Mouse (Mus musculus) limb, embryonic 13.5 days (tissue): ENCODE results near the gene Wdr82. TPM values are rescaled to one million over a fixed set of nuclear protein-coding genes. Genes with fewer than 3 reads are reported as not detected.

Experiments used
- ATAC-seq: fragments of 200-750 bp; cut with Nextera tagmentation; 2 replicates; pipeline ENCODE4 v1.8.0; 2017; ENCODE audit warnings: low read depth, moderate number of reproducible peaks, moderate TSS enrichment; ENCODE audit not compliant: low FRiP score
- H3K27ac ChIP-seq: fragments of 300-500 bp; sonication (generic); 2 replicates; pipeline ENCODE4 v1.5.1; 2015; ENCODE audit warnings: inconsistent platforms, mild to moderate bottlenecking, moderate library complexity
- H3K27me3 ChIP-seq: fragments of 300-500 bp; sonication (generic); 2 replicates; pipeline ENCODE4 v1.6.1; 2015; ENCODE audit warnings: mild to moderate bottlenecking, inconsistent platforms
- H3K36me3 ChIP-seq: fragments of 300-500 bp; sonication (generic); 2 replicates; pipeline ENCODE4 v1.6.1; 2015; ENCODE audit warnings: inconsistent platforms, mild to moderate bottlenecking, moderate library complexity
- H3K4me1 ChIP-seq: fragments of 300-500 bp; sonication (generic); 2 replicates; pipeline ENCODE4 v1.6.1; 2015; ENCODE audit warnings: inconsistent platforms
- H3K4me2 ChIP-seq: fragments of 300-500 bp; sonication (generic); replicated peaks from 2 replicates; pipeline ENCODE4 v1.6.1; 2015; ENCODE audit warnings: inconsistent platforms, mild to moderate bottlenecking, moderate library complexity
- H3K4me3 ChIP-seq: fragments of 300-500 bp; sonication (generic); 2 replicates; pipeline ENCODE4 v1.5.1; 2015; ENCODE audit warnings: moderate library complexity, mild to moderate bottlenecking, inconsistent platforms
- H3K9ac ChIP-seq: fragments of 300-500 bp; sonication (generic); 2 replicates; pipeline ENCODE4 v1.6.1; 2015; ENCODE audit warnings: mild to moderate bottlenecking, inconsistent platforms
- H3K9me3 ChIP-seq: fragments of 300-500 bp; sonication (generic); 2 replicates; pipeline ENCODE4 v1.6.1; 2016; ENCODE audit warnings: inconsistent platforms
- WGBS: fragments of 180-500 bp; shearing (Covaris S2); methylation state at CpG from one replicate; pipeline ENCODE4 v1.1.7; 2015; 5-methylcytosine and 5-hydroxymethylcytosine counted together
- polyA plus RNA-seq: library from polyadenylated mRNA; unstranded; fragments of >200 nt; fragmentation: Nextera tagmentation; extraction: Ambion mirVana; gene quantifications from 2 replicates; pipeline ENCODE4 v1.2.1, GENCODE M21; 2015

Gene Wdr82
- polyA plus RNA-seq, 1 experiment from 2014 or later: 27.6 TPM

DNA sequence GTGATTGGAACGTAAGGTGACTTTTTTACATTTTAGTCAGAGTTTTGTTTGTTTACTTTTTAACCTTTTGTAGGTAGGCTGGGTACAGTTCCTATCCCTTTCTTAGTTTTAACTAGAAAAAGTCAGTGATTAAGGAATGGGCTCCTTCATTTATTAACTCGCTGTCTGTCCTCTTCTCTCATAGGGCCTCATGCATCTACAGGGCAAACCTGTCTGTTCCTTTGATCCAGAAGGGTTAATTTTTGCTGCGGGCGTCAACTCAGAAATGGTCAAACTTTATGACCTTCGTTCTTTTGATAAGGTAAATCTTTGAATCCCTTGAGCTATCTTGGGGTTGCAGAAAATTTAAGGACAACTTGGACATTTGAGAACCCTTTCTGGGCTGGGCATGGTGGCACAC is 13.3 kb downstream of the Wdr82 start:
- H3K27me3 ChIP-seq: no peaks in the 10 kb centered on the region
- no peak overlapping the region for H3K9ac ChIP-seq
- no peaks in the 10 kb centered on the region for H3K4me1 ChIP-seq
- H3K9me3 ChIP-seq: no peaks in the 10 kb centered on the region
- H3K27ac ChIP-seq: no peak overlapping the region
- no peak overlapping the region for H3K4me3 ChIP-seq
- no peak overlapping the region for H3K4me2 ChIP-seq
- 90% methylated on average over 5 of the region's 5 CpGs for WGBS
- no peak for ATAC-seq
- peaks cover 99% of the 10 kb centered on the region for H3K36me3 ChIP-seq

GRCm38 (mm10) chr9:106191355-106191754 is 20.6 kb downstream of the Wdr82 start:
- H3K36me3 ChIP-seq: peaks cover 96% of the 10 kb centered on the region
- no peak overlapping the region for H3K4me2 ChIP-seq
- no peak overlapping the region for H3K9ac ChIP-seq
- H3K27me3 ChIP-seq: no peaks in the 10 kb centered on the region
- WGBS: 90% methylated on average over 1 of the region's 1 CpGs
- no peak overlapping the region for H3K4me3 ChIP-seq
- no peaks in the 10 kb centered on the region for H3K9me3 ChIP-seq
- no peaks in the 10 kb centered on the region for H3K4me1 ChIP-seq
- ATAC-seq: no peak
- H3K27ac ChIP-seq: no peak overlapping the region

- H3K36me3 ChIP-seq: peaks cover 96% of the 10 kb centered on the region
- no peak overlapping the region for H3K4me2 ChIP-seq
- H3K9me3 ChIP-seq: no peaks in the 10 kb centered on the region
- no peak overlapping the region for H3K4me3 ChIP-seq
- no peak overlapping the region for H3K27ac ChIP-seq
- no peak overlapping the region for H3K9ac ChIP-seq
- WGBS: 91% methylated on average over 8 of the region's 8 CpGs
- no peak for ATAC-seq
- H3K27me3 ChIP-seq: no peaks in the 10 kb centered on the region
- H3K4me1 ChIP-seq: peaks cover under 1% of the 10 kb centered on the region
Observed at GRCm38 (mm10) chr9:106192024-106192423, 21.3 kb downstream of the Wdr82 start.

DNA sequence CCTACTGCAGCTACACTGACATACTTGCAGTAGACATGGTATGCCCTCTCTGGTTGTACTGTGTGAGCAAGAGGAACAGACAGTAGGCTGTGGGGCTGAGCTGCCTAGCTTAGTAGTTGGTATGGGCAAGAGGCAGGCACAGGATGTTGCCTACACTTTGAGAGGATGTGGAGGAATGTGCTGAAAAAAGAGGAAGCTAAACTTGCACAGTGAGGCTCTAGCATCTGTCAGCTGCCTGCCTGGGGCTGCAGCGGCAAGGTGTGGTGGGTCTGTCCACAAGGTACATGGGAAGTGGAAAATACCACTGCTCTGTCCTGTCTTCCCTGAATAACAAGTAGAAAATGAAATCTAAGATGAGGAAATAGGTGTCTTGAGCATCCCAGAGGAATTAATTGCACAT is 22.3 kb downstream of the Wdr82 start:
- H3K27me3 ChIP-seq: no peaks in the 10 kb centered on the region
- H3K4me3 ChIP-seq: no peak overlapping the region
- WGBS: 100% methylated on average over 1 of the region's 1 CpGs
- peaks cover 10% of the 10 kb centered on the region for H3K4me1 ChIP-seq
- H3K9ac ChIP-seq: no peak overlapping the region
- H3K27ac ChIP-seq: peak overlapping the region; percentile 44; the same call in 1 of the 2 replicates
- no peak overlapping the region for H3K4me2 ChIP-seq
- no peaks in the 10 kb centered on the region for H3K9me3 ChIP-seq
- peaks cover 89% of the 10 kb centered on the region for H3K36me3 ChIP-seq
- no peak for ATAC-seq

- Histone ChIP-seq H3K36me3 (peaks cover 78% of the 10 kb centered on the region), H3K9ac (no peak overlapping the region), H3K4me3 (no peak overlapping the region), H3K27me3 (no peaks in the 10 kb centered on the region), H3K9me3 (no peaks in the 10 kb centered on the region), H3K27ac (no peak overlapping the region), H3K4me2 (no peak overlapping the region), H3K4me1 (peaks cover 16% of the 10 kb centered on the region)
- 90% methylated on average over 8 of the region's 8 CpGs for WGBS
- ATAC-seq: no peak
Observed at GRCm38 (mm10) chr9:106193930-106194807, 23.4 kb downstream of the Wdr82 start.

- Histone ChIP-seq H3K4me2 (no peak overlapping the region), H3K4me1 (peaks cover 25% of the 10 kb centered on the region), H3K27me3 (no peaks in the 10 kb centered on the region), H3K4me3 (no peak overlapping the region), H3K36me3 (peaks cover 62% of the 10 kb centered on the region), H3K9me3 (no peaks in the 10 kb centered on the region), H3K9ac (no peak overlapping the region), H3K27ac (no peak overlapping the region)
- ATAC-seq: no peak
- 92% methylated on average over 8 of the region's 8 CpGs for WGBS
Observed at GRCm38 (mm10) chr9:106195693-106196092, 25.0 kb downstream of the Wdr82 start.

GRCm38 (mm10) chr9:106197081-106197713 is 26.5 kb downstream of the Wdr82 start:
- Histone ChIP-seq H3K9ac (no peak overlapping the region), H3K36me3 (peaks cover 47% of the 10 kb centered on the region)
- WGBS: 69% methylated on average over 3 of the region's 3 CpGs

GRCm38 (mm10) chr9:106197732-106198131 is 27.0 kb downstream of the Wdr82 start:
- Histone ChIP-seq H3K4me3 (peak overlapping the region; percentile 66; the same call in 1 of the 2 replicates), H3K36me3 (peaks cover 43% of the 10 kb centered on the region), H3K9ac (peak overlapping the region; percentile 80), H3K27me3 (no peaks in the 10 kb centered on the region), H3K4me2 (peak overlapping the region; percentile 66), H3K4me1 (peaks cover 29% of the 10 kb centered on the region), H3K9me3 (no peaks in the 10 kb centered on the region), H3K27ac (no peak overlapping the region)
- ATAC-seq: no peak
- WGBS: 90% methylated on average over 9 of the region's 9 CpGs

More at GRCm38 (mm10) chr9:106197081-106197713, 26.5 kb downstream of the Wdr82 start:
- no peak for ATAC-seq
- Histone ChIP-seq H3K4me2 (no peak overlapping the region), H3K4me1 (peaks cover 27% of the 10 kb centered on the region), H3K4me3 (no peak overlapping the region), H3K9me3 (no peaks in the 10 kb centered on the region), H3K27me3 (no peaks in the 10 kb centered on the region), H3K27ac (no peak overlapping the region)

DNA sequence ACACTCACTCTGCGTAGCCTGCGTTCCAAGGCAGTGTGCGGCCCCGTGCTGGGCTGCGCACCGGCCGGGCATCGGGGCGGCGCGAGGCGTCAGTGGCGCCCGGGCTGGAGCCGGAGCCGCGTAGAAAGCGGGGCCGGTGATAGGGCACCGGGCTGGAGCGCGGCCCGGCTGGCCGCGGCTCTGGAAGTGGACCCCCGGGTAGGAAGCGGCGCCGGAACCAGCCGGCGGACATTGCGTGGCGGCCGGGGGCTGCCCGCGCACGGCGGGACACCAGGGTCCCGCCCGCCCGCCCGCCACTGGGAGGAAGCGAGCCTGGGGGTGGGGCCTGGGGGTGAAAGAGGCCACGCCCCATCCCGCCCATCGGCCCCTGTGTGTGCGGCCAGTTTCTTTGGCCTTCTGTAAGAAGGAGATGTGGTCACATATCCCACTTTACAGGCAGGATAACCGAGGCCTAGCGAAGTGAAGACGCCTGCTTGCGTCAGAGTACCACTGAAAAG is 28.3 kb downstream of the Wdr82 start:
- H3K4me3 ChIP-seq: peak overlapping the region; percentile 66
- under 1% methylated on average over 51 of the region's 51 CpGs for WGBS
- peak; percentile 41 for ATAC-seq
- peak overlapping the region; percentile 48; the same call in 1 of the 2 replicates for H3K27ac ChIP-seq
- no peaks in the 10 kb centered on the region for H3K9me3 ChIP-seq
- H3K36me3 ChIP-seq: peaks cover 33% of the 10 kb centered on the region
- no peaks in the 10 kb centered on the region for H3K27me3 ChIP-seq
- H3K4me1 ChIP-seq: peaks cover 35% of the 10 kb centered on the region
- peak overlapping the region; percentile 66 for H3K4me2 ChIP-seq
- H3K9ac ChIP-seq: peak overlapping the region; percentile 80

- H3K9ac ChIP-seq: peak within 1 kb of the TSS; percentile 80
- ATAC-seq: no peak
- peak within 1 kb of the TSS; percentile 66 for H3K4me2 ChIP-seq
- 48% methylated on average over 18 of the region's 18 CpGs for WGBS
- H3K27ac ChIP-seq: peak within 1 kb of the TSS; percentile 48; the same call in 1 of the 2 replicates
- peak within 1 kb of the TSS; percentile 66 for H3K4me3 ChIP-seq
- no peaks in the 10 kb centered on the region for H3K9me3 ChIP-seq
- peaks cover 42% of the 10 kb centered on the region for H3K4me1 ChIP-seq
- no peaks in the 10 kb centered on the region for H3K27me3 ChIP-seq
- peaks cover 26% of the 10 kb centered on the region for H3K36me3 ChIP-seq
Observed at GRCm38 (mm10) chr9:106199535-106200272, 29.0 kb downstream of the Wdr82 start, which contains the start of gene Ppm1m. Ppm1m (minus strand) TSS chr9:106199746.

GRCm38 (mm10) chr9:106201895-106202294 is 31.2 kb downstream of the Wdr82 start:
- peaks cover 8% of the 10 kb centered on the region for H3K36me3 ChIP-seq
- no peak overlapping the region; the same call in 1 of the 2 replicates for H3K27ac ChIP-seq
- peak overlapping the region; percentile 65; the same call in 1 of the 2 replicates for H3K4me3 ChIP-seq
- no peaks in the 10 kb centered on the region for H3K9me3 ChIP-seq
- peak overlapping the region; percentile 70 for H3K4me2 ChIP-seq
- WGBS: 85% methylated on average over 3 of the region's 3 CpGs
- no peak overlapping the region for H3K9ac ChIP-seq
- H3K4me1 ChIP-seq: peaks cover 54% of the 10 kb centered on the region
- H3K27me3 ChIP-seq: no peaks in the 10 kb centered on the region
- ATAC-seq: no peak
